Mouse (Mus musculus) olfactory bulb, adult 2 months (tissue): ENCODE data around the gene Olfr380. TPM values are rescaled to one million over a fixed set of nuclear protein-coding genes. Genes with fewer than 3 reads are reported as not detected.

Experiments used
- H3K27ac ChIP-seq: fragments of 200-500 bp; 2 replicates; pipeline ENCODE4 v1.5.1; 2012; ENCODE audit warnings: low read depth, low read length; ENCODE audit not compliant: insufficient read depth
- H3K4me1 ChIP-seq: fragments of 200-500 bp; 2 replicates; pipeline ENCODE4 v1.6.1; 2012; ENCODE audit warnings: low read length; ENCODE audit not compliant: control insufficient read depth, insufficient read depth
- H3K4me3 ChIP-seq: fragments of 200-500 bp; 2 replicates; pipeline ENCODE4 v1.5.1; 2012; ENCODE audit warnings: mild to moderate bottlenecking, low read depth, low read length, moderate library complexity; ENCODE audit not compliant: insufficient read depth
- CTCF ChIP-seq: fragments of 200-500 bp; IDR thresholded peaks from 2 replicates; pipeline ENCODE4 v1.5.1; 2012; ENCODE audit warnings: low read depth, mild to moderate bottlenecking, low read length, moderate library complexity; ENCODE audit not compliant: insufficient read depth
- POLR2A ChIP-seq: fragments of 200-500 bp; IDR thresholded peaks from 2 replicates; pipeline ENCODE4 v1.6.1; 2012; ENCODE audit warnings: mild to moderate bottlenecking, low read depth, low read length, moderate library complexity; ENCODE audit not compliant: insufficient read depth
- WGBS: fragments of 180-500 bp; shearing (Covaris S2); methylation state at CpG from one replicate; pipeline ENCODE4 v1.1.7; 2018; 5-methylcytosine and 5-hydroxymethylcytosine counted together
- polyA plus RNA-seq: library from polyadenylated mRNA; stranded (reverse); fragments of >200 nt; gene quantifications from 2 replicates; pipeline ENCODE4 v1.2.4, GENCODE M21; 2012; ENCODE audit warnings: low replicate concordance; ENCODE audit not compliant: missing spikeins, insufficient read depth, insufficient read length

Olfr380 gene
- polyA plus RNA-seq = not detected in 2 replicates

DNA sequence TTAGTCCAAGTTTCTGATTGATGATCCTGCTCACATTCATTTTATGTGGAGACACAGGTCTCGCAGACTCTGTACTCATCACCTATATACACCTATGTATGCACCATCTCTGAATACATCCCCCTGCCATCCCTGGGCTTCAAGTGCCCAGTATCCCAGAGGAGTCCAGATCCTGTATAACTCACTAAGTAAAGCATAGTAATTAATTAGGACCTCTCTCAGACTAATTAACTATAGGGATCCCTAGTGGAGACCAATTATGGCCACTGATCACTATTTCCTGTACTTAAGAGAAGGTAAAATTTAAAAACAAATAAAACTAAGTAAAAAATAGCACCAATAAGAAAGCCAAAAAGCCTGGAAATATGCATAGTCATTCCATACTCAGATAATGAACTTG is at the start of gene Olfr380:
Gene Olfr380 (minus strand): TSS at position 101 of the 400 bp plus-strand sequence.
- Histone ChIP-seq H3K4me1 (no peaks in the 10 kb centered on the region), H3K4me3 (no peak within 1 kb of the TSS), H3K27ac (no peak within 1 kb of the TSS)
- no peak for TF ChIP-seq POLR2A
- TF ChIP-seq CTCF = no peak
- 86% methylated on average over 1 of the region's 1 CpGs for WGBS

DNA sequence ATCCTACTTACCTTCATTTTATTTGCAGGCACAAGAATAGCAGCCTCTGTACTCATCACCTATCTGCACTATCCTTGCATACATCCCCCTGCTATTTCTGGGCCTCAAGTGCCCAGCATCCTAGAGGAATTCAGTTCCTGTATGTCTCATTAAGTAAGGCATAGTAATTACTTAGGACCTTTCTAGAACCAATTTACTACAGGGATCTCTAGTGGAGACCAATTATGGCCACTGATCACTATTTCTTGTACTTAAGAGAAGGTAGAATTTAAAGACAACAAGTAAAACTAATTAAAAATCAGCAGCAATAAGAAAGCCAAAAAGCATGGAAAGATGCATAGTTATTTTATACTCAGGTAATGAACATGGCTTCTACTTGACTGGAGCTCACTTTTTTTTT is 34.2 kb upstream of the Olfr380 start, which contains the start of gene Olfr381:
Gene Olfr381 (minus strand): TSS at position 101 of the 400 bp plus-strand sequence.
- H3K4me3 ChIP-seq = no peak within 1 kb of the TSS
- no peaks in the 10 kb centered on the region for H3K4me1 ChIP-seq
- H3K27ac ChIP-seq = no peak within 1 kb of the TSS
- TF ChIP-seq POLR2A = no peak
- no peak for TF ChIP-seq CTCF

DNA sequence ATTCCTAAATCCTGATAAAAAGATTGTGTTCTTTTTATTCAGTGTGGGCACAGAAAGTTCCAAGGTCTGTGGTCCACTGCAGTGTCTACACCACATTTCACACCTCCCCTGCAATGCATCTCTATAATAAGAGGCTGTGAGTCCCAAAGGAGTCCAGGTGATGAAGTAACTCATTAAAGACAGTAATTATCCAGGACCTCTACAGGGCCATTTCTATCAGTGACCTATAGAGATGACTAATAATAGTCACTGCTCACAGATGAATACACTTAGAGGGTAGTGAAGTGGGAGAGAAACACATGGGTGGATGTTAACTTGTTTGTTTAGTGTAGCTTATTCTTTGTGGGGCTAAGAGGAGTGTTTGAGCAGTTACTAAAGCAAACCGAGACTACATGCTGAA is 28.9 kb downstream of the Olfr380 start, which contains the start of gene Olfr378:
Gene Olfr378 (minus strand): TSS at position 101 of the 400 bp plus-strand sequence.
- no peak within 1 kb of the TSS for H3K4me3 ChIP-seq
- no peaks in the 10 kb centered on the region for H3K4me1 ChIP-seq
- WGBS = 88% methylated on average over 1 of the region's 1 CpGs
- TF ChIP-seq CTCF (no peak), POLR2A (no peak)
- H3K27ac ChIP-seq = no peak within 1 kb of the TSS

Other genes starting within 250 kb of the Olfr380 start
- gene Trpv1, start 223.2 kb downstream of the Olfr380 start, polyA plus RNA-seq = not detected in 2 replicates
- gene Trpv3, start 190.1 kb downstream of the Olfr380 start, polyA plus RNA-seq = not detected in 2 replicates
- not detected in 2 replicates for gene Aspa, start 127.9 kb downstream of the Olfr380 start, polyA plus RNA-seq
- gene Gm49340, start 127.8 kb downstream of the Olfr380 start, polyA plus RNA-seq = not detected in 2 replicates
- not detected in 2 replicates for gene Spata22, start 127.8 kb downstream of the Olfr380 start, polyA plus RNA-seq
- gene Olfr20, start 106.7 kb downstream of the Olfr380 start, polyA plus RNA-seq = not detected in 2 replicates
- not detected in 2 replicates for gene Olfr376, start 86.3 kb downstream of the Olfr380 start, polyA plus RNA-seq
- not detected in 2 replicates for gene Olfr1, start 57.9 kb downstream of the Olfr380 start, polyA plus RNA-seq
- gene Olfr378, start 29.0 kb downstream of the Olfr380 start, polyA plus RNA-seq = not detected in 2 replicates
- gene Olfr381, start 34.1 kb upstream of the Olfr380 start, polyA plus RNA-seq = not detected in 2 replicates
- not detected in 2 replicates for gene Olfr382, start 59.7 kb upstream of the Olfr380 start, polyA plus RNA-seq
- gene Olfr385, start 135.5 kb upstream of the Olfr380 start, polyA plus RNA-seq = not detected in 2 replicates
- not detected in 2 replicates for gene Olfr384, start 141.1 kb upstream of the Olfr380 start, polyA plus RNA-seq
- not detected in 2 replicates for gene Zfp735, start 231.3 kb upstream of the Olfr380 start, polyA plus RNA-seq